In genomic region chr12:89613670-89614069, GRCm38 (mm10) we compare ENCODE assay signal across 20 mouse cellular contexts.
DNase-seq lines count a peak whose midpoint lies in the region; ATAC-seq and TF ChIP-seq lines count a peak whose summit lies in the region.
"Had no signal": no experiment of that assay in that cellular context is flagged by ENCODE, and none has a peak within 500 bp of the region (broad histone marks: within the 10 kb centered on the region; RNA-seq: fewer than 3 reads in every experiment).

No protein-coding gene starts in this region.

- TF ChIP-seq CTCF in hindbrain, postnatal 0 days (IDR thresholded peaks at IDR 0.05; ENCODE audit: low read depth), result no peak

- DNase-seq in hindbrain, embryonic 14.5 days (ENCODE audit: low spot score), result no peak
- DNase-seq in hindbrain, postnatal 0 days (ENCODE audit: low spot score), result no peak
- DNase-seq in midbrain, embryonic 10.5 days (ENCODE audit: low spot score), result no peak
- DNase-seq: adrenal gland, postnatal 14 days; cerebellum, adult 18-20 months; cerebellum, adult 9-11 months; embryo, embryonic 11 days; gastrocnemius, adult 2 months; gastrocnemius, postnatal 25 days had no signal

- peaks cover 13% of the 10 kb centered on the region for H3K4me1 ChIP-seq in forebrain, embryonic 12.5 days
- H3K4me1 ChIP-seq in forebrain, embryonic 13.5 days, result peaks cover 16% of the 10 kb centered on the region
- H3K4me1 ChIP-seq in hindbrain, embryonic 14.5 days (replicated peaks; ENCODE audit: control insufficient read depth, insufficient read depth, low read length), result 0 out of 2 replicates have a peak, but pooled peaks cover 5% of the 10 kb centered on the region
- H3K4me1 ChIP-seq in hindbrain, postnatal 0 days (ENCODE audit: insufficient read depth, low read length), result no peaks in the 10 kb centered on the region; the same call in 1 of the 2 replicates
- peaks cover 4% of the 10 kb centered on the region; the same call in 1 of the 2 replicates for H3K4me1 ChIP-seq in midbrain, embryonic 15.5 days
- H3K4me1 ChIP-seq in midbrain, embryonic 10.5 days, result peaks cover 18% of the 10 kb centered on the region
- H3K4me1 ChIP-seq: embryonic facial prominence, embryonic 15.5 days; heart, embryonic 12.5 days had no signal

- no peaks in the 10 kb centered on the region for H3K36me3 ChIP-seq in forebrain, embryonic 12.5 days (replicated peaks)
- H3K36me3 ChIP-seq in forebrain, embryonic 13.5 days (ENCODE audit: poor library complexity, severe bottlenecking), result no peaks in the 10 kb centered on the region
- no peaks in the 10 kb centered on the region for H3K36me3 ChIP-seq in hindbrain, embryonic 14.5 days (replicated peaks; ENCODE audit: control insufficient read depth, insufficient read depth)
- H3K36me3 ChIP-seq in hindbrain, postnatal 0 days (ENCODE audit: insufficient read depth, low read length), result no peaks in the 10 kb centered on the region
- no peaks in the 10 kb centered on the region for H3K36me3 ChIP-seq in midbrain, embryonic 15.5 days (replicated peaks)
- H3K36me3 ChIP-seq in midbrain, embryonic 10.5 days, result no peaks in the 10 kb centered on the region
- H3K36me3 ChIP-seq: embryonic facial prominence, embryonic 15.5 days; heart, embryonic 12.5 days had no signal

- H3K27ac ChIP-seq in forebrain, embryonic 12.5 days, result no peak overlapping the region
- no peak overlapping the region for H3K27ac ChIP-seq in forebrain, embryonic 13.5 days
- H3K27ac ChIP-seq in hindbrain, embryonic 14.5 days, result peak overlapping the region; percentile 67
- no peak overlapping the region for H3K27ac ChIP-seq in hindbrain, postnatal 0 days
- H3K27ac ChIP-seq in midbrain, embryonic 15.5 days, result 0 out of 2 replicates have a peak overlapping the region, but pooled peaks have one; percentile 22
- H3K27ac ChIP-seq in midbrain, embryonic 10.5 days (replicated peaks), result no peak overlapping the region
- H3K27ac ChIP-seq: embryonic facial prominence, embryonic 15.5 days; gastrocnemius, adult 2 months had no signal

- ATAC-seq in forebrain, embryonic 12.5 days (ENCODE audit: low FRiP score), result peak; percentile 58; the same call in 1 of the 2 replicates
- ATAC-seq in forebrain, embryonic 13.5 days, result no peak
- ATAC-seq in hindbrain, embryonic 14.5 days (ENCODE audit: low FRiP score), result no peak
- no peak for ATAC-seq in hindbrain, postnatal 0 days
- peak; percentile 58; the same call in 1 of the 2 replicates for ATAC-seq in midbrain, embryonic 15.5 days (replicated peaks)
- ATAC-seq: activated CD4-positive, CD25-positive, alpha-beta regulatory T cell, adult 4 months; inflammation-experienced regulatory T-cells, adult 6 months; intestine, postnatal 0 days; Patski had no signal

- no peak overlapping the region for H3K9ac ChIP-seq in forebrain, embryonic 12.5 days
- H3K9ac ChIP-seq in forebrain, embryonic 13.5 days, result no peak overlapping the region
- no peak overlapping the region for H3K9ac ChIP-seq in hindbrain, embryonic 14.5 days
- H3K9ac ChIP-seq in hindbrain, postnatal 0 days (replicated peaks; ENCODE audit: low read length), result no peak overlapping the region
- H3K9ac ChIP-seq in midbrain, embryonic 15.5 days, result no peak overlapping the region
- H3K9ac ChIP-seq: embryonic facial prominence, embryonic 15.5 days; heart, embryonic 12.5 days had no signal

- H3K4me2 ChIP-seq in forebrain, embryonic 12.5 days, result no peak overlapping the region
- no peak overlapping the region for H3K4me2 ChIP-seq in forebrain, embryonic 13.5 days
- no peak overlapping the region for H3K4me2 ChIP-seq in hindbrain, embryonic 14.5 days (replicated peaks)
- no peak overlapping the region for H3K4me2 ChIP-seq in hindbrain, postnatal 0 days (ENCODE audit: low read depth, low read length)
- no peak overlapping the region for H3K4me2 ChIP-seq in midbrain, embryonic 15.5 days
- H3K4me2 ChIP-seq: embryonic facial prominence, embryonic 15.5 days; heart, embryonic 12.5 days had no signal

- WGBS in forebrain, embryonic 12.5 days, result 5% methylated on average over 2 of the region's 2 CpGs
- 18% methylated on average over 2 of the region's 2 CpGs for WGBS in forebrain, embryonic 13.5 days
- WGBS in hindbrain, embryonic 14.5 days, result 58% methylated on average over 2 of the region's 2 CpGs
- 52% methylated on average over 2 of the region's 2 CpGs for WGBS in hindbrain, postnatal 0 days
- WGBS in midbrain, embryonic 15.5 days, result 33% methylated on average over 2 of the region's 2 CpGs
- WGBS in midbrain, embryonic 10.5 days, result 49% methylated on average over 2 of the region's 2 CpGs

- no peaks in the 10 kb centered on the region for H3K27me3 ChIP-seq in forebrain, embryonic 12.5 days
- no peaks in the 10 kb centered on the region for H3K27me3 ChIP-seq in forebrain, embryonic 13.5 days
- no peaks in the 10 kb centered on the region for H3K27me3 ChIP-seq in hindbrain, embryonic 14.5 days (ENCODE audit: control insufficient read depth, insufficient read depth, low read length)
- no peaks in the 10 kb centered on the region for H3K27me3 ChIP-seq in hindbrain, postnatal 0 days (ENCODE audit: insufficient read depth, low read length)
- H3K27me3 ChIP-seq in midbrain, embryonic 15.5 days (replicated peaks), result no peaks in the 10 kb centered on the region
- H3K27me3 ChIP-seq in midbrain, embryonic 10.5 days (ENCODE audit: low read depth, poor library complexity, severe bottlenecking), result no peaks in the 10 kb centered on the region; the same call in 1 of the 2 replicates
- H3K27me3 ChIP-seq: CH12.LX; embryonic facial prominence, embryonic 15.5 days; heart, embryonic 12.5 days; Patski had no signal

- no peak overlapping the region for H3K4me3 ChIP-seq in forebrain, embryonic 12.5 days (replicated peaks)
- H3K4me3 ChIP-seq in forebrain, embryonic 13.5 days, result no peak overlapping the region
- no peak overlapping the region for H3K4me3 ChIP-seq in hindbrain, embryonic 14.5 days (replicated peaks; ENCODE audit: low read length)
- no peak overlapping the region for H3K4me3 ChIP-seq in hindbrain, postnatal 0 days (ENCODE audit: low read length)
- H3K4me3 ChIP-seq in midbrain, embryonic 15.5 days, result no peak overlapping the region
- no peak overlapping the region for H3K4me3 ChIP-seq in midbrain, embryonic 10.5 days
- H3K4me3 ChIP-seq: embryonic facial prominence, embryonic 15.5 days; erythroblast, embryonic 14.5 days; gastrocnemius, adult 2 months; heart, embryonic 12.5 days had no signal

- H3K9me3 ChIP-seq in forebrain, embryonic 12.5 days, result no peaks in the 10 kb centered on the region
- H3K9me3 ChIP-seq in forebrain, embryonic 13.5 days (replicated peaks), result no peaks in the 10 kb centered on the region
- H3K9me3 ChIP-seq in hindbrain, embryonic 14.5 days (ENCODE audit: control insufficient read depth, low read length), result no peaks in the 10 kb centered on the region
- H3K9me3 ChIP-seq in hindbrain, postnatal 0 days (ENCODE audit: low read length), result no peaks in the 10 kb centered on the region
- no peaks in the 10 kb centered on the region for H3K9me3 ChIP-seq in midbrain, embryonic 15.5 days
- no peaks in the 10 kb centered on the region for H3K9me3 ChIP-seq in midbrain, embryonic 10.5 days (replicated peaks)
- H3K9me3 ChIP-seq: embryonic facial prominence, embryonic 15.5 days; heart, embryonic 12.5 days had no signal

Comparison
In these comparisons a context has a peak if more than half of its experiments do, and no peak if none do; other contexts are left out.
1. ATAC-seq: peak in forebrain, embryonic 12.5 days (single experiment) and midbrain, embryonic 15.5 days (single experiment); none in forebrain, embryonic 13.5 days (single experiment), hindbrain, embryonic 14.5 days (single experiment) and hindbrain, postnatal 0 days (single experiment).
2. H3K27ac ChIP-seq: peak in hindbrain, embryonic 14.5 days (single experiment) and midbrain, embryonic 15.5 days (single experiment); none in forebrain, embryonic 12.5 days (single experiment), forebrain, embryonic 13.5 days (single experiment), hindbrain, postnatal 0 days (single experiment) and midbrain, embryonic 10.5 days (single experiment).